Mouse (Mus musculus): ENCODE measurements at regions not wholly inside any gene's neighbourhood (a gene's known extent, or its start where the extent isn't known, plus 50 kb on each side); places are given as distances from the start of the nearest gene placed in this dataset.
"Not testable (repeated sequence)": the region's sequence is repeated elsewhere in the genome, so short reads cannot be mapped to it uniquely, and the experiment has no call there.

DNA sequence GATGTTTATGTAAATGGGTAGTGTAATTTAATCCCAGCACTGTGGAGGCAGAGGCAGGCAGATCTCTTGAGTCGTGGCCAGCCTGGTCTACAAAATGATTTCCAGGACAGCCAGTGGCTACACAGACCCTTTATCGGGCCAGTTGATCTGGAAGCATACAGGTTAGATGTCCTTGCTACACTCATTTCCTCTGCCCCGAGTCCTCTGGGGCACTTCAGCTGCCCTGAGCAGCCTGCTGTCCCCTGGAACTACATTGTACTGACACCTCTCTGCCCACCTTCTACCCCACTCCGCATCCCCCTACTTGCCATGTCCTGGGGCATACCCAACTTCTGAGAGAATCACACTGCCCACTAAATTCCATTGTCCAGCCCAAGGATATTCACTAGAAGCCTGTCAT, 60.6 kb upstream of the Helt start:
- Histone ChIP-seq H3K4me3 (no peak overlapping the region), H3K27ac (no peak overlapping the region)
- TF ChIP-seq CTCF (IDR thresholded peaks at IDR 0.05), result no peak
- intact Hi-C loops (cut with DNase I), result no loop called here
- DNase-seq, result no peak

DNA sequence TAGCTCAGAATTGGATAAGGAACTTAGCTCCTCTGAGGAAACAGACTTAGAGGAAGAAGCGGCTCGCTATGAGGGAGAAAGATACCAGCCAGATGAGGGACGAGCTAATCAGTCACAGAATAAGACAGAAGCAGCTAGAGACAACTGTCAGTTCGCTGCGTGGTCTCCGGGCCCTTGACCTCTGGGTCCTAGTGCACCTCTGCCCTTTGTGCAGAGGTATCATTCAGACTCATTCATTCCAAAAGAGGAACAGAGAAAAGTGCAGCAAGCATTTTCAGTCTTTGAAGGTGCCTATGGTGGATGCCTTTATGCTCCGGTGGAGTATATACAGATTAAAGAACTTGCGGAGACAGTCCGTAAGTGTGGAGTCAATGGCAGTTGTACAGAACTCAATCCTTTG, 63.5 kb upstream of the Helt start:
- H3K4me3 ChIP-seq; DNase-seq; H3K27ac ChIP-seq; intact Hi-C loops (cut with DNase I): not testable (repeated sequence)

DNA sequence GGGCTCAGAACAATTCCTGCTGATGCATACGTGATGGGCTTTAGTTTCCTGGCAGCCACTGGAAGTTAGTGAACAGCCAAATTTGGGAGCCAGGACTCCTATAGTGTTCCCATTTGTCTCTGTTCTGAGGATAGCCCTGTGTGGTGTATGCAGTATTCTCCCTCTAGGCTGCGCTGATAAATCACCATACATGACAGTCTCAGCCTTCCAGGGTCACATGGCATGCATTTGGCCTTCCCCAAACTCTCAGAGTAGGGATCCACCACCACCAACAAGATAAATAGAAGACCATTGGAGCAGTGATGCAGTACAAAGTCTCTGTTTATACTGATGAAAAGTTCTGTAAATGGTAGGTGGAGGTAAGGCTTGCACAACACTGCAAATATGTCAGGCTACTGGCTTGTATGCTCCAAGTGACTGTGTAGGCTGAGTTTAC, 68.4 kb upstream of the Helt start:
- DNase-seq, result no peak
- Histone ChIP-seq H3K27ac (no peak overlapping the region), H3K4me3 (no peak overlapping the region)
- TF ChIP-seq CTCF (IDR thresholded peaks at IDR 0.05), result no peak
- intact Hi-C loops (cut with DNase I), result no loop called here

DNA sequence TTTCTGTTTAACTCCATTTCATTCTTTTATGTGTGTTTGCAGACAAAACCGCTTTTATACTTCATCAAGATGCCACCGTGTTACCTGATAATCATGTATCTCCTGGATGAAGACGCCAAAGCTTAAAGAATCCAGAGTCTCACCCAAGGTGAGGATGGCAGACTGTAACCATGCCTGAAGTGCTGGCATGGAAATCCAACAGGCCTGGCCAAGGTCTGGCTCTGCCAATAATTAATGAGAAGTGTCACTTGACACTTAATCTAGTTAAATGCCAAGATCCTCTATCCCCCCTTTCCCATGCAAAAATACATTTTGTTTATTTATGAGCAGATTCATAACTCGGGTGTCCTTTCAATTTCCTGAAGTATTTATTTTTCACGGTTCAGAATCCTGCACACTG, 71.2 kb upstream of the Helt start:
- no peak overlapping the region for H3K27ac ChIP-seq
- intact Hi-C loops (cut with DNase I), result no loop called here
- no peak for DNase-seq
- no peak overlapping the region for H3K4me3 ChIP-seq
- no peak for TF ChIP-seq CTCF (IDR thresholded peaks at IDR 0.05)

DNA sequence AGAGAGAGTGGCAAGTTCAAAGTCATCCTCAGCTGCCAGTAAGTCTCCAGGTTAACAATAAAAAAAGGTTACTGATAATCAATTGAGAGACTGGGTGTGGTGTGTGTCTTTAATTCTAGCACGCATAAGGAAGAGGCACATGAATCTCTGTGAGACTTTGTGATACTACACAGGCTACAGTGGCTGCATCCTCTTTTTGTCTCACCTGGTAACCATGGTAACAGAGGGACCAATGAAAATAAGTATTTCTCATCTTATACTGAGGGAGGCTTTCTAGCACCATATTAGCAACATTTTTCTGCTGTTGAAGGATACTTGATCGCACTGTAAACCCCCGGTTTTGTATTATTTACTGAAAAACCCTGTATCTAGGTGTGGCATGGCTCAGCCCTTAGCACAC, 72.7 kb upstream of the Helt start:
- H3K4me3 ChIP-seq, result no peak overlapping the region
- no peak for TF ChIP-seq CTCF (IDR thresholded peaks at IDR 0.05)
- intact Hi-C loops (cut with DNase I), result no loop called here

DNA sequence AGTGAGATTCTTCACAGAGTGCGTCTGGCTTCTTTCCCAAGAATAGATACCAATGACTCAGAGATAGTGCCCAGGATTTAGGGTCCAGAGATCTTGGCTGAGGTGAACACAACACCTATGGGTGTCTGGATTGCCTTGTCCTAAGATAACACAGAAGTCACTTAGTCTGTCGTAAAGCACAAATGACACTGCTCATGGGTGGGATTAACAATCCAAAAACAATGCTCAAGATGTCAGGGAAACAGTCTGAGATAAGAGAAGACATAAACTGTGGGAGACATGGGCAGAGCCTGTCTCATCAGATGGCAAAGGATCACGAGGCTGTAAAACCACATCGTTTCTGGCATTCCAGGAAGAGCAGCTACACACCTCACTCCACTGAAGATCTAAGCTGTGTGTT, 79.6 kb upstream of the Helt start:
- intact Hi-C loops (cut with DNase I), result no loop called here
- Histone ChIP-seq H3K4me3 (no peak overlapping the region), H3K27ac (no peak overlapping the region)
- TF ChIP-seq CTCF (IDR thresholded peaks at IDR 0.05), result no peak
- DNase-seq, result no peak

More for the DNA sequence above, 72.7 kb upstream of the Helt start:
- no peak overlapping the region for H3K27ac ChIP-seq
- no peak for DNase-seq

DNA sequence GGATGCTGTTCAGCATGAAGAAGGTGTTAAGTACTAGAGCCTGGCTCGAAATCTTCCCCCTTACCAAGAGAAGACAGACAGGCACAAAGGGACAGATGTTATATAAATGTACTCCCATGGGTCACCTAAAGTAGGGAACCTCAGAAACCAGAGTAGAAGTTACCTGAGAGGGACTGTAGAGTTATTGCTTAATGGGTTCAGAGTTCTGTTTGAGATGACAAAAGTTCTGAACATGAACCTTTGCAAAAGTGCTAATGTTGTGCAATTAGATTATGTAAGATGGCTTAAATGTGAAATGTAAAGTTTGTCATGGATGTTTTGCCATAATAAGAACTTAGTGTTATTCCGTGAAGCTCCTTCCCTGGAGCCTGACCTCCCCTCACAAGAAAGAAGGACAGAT, 81.5 kb upstream of the Helt start:
- TF ChIP-seq CTCF (IDR thresholded peaks at IDR 0.05), result no peak
- intact Hi-C loops (cut with DNase I), result no loop called here
- no peak overlapping the region for H3K27ac ChIP-seq
- no peak for DNase-seq
- H3K4me3 ChIP-seq, result no peak overlapping the region

DNA sequence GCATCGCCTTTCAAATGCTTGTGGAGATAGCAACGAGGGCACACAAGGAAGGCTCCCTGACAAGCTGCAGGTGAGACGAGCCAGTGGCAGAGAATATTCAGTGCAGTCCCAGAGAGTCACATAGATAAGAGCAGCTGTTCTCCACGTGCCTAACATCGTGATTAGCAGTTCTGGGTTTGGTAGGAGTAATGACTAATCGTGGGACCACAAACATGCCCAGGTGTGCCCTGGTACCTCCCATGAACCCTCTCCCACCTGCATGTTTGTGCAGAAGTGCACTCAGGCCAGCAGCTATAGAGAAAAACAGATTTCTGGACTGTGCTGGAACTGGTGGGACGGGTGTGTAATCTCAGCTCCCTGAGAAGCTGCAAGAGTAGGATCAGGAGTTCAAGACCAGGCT, 85.9 kb upstream of the Acsl1 start:
- intact Hi-C loops (cut with DNase I), result no loop called here
- TF ChIP-seq CTCF (IDR thresholded peaks at IDR 0.05), result no peak
- Histone ChIP-seq H3K4me3 (no peak overlapping the region), H3K27ac (no peak overlapping the region)
- DNase-seq, result no peak

DNA sequence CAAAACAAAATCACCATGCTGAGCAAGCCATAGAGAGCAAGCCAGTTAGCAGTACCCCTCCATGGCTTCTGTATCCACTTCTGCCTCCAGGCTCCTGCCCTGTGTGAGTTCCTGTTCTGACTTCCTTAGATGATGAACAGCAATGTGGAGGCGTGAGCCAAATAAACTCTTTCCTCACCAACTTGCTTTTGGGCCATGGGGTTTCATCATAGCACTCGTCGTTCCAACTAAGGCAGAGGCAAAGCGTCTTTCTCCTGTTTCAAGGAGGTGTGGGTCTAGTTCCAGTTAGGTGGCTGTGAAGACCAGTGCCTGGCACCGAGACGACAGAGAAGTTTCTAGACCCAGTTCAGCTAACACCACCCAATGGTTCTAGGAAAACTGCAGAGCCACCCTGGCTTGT, 85.0 kb upstream of the Acsl1 start:
- H3K4me3 ChIP-seq, result no peak overlapping the region
- no peak for TF ChIP-seq CTCF (IDR thresholded peaks at IDR 0.05)
- intact Hi-C loops (cut with DNase I), result no loop called here
- H3K27ac ChIP-seq, result no peak overlapping the region
- no peak for DNase-seq

DNA sequence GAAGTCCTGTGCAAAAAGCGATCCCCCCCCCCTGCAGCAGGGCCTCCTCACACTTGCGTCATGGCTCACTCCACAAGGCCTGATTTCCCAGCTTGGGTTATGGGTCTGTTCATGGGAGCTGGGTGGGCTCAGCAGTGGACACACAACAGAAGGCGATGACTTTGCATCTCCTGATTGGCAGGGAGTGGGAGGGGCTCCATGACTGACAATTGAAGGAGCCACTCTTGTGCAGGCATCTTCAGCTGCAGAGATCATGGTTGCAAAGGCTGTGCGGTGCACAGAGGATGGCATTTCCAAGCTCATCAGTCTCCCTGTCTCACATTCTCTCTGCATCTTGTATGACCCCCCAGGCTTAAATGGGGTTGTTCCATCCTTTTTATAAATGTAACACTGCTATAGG, 84.3 kb upstream of the Acsl1 start:
- no peak for TF ChIP-seq CTCF (IDR thresholded peaks at IDR 0.05)
- intact Hi-C loops (cut with DNase I), result no loop called here
- DNase-seq, result no peak
- H3K4me3 ChIP-seq, result no peak overlapping the region
- H3K27ac ChIP-seq, result no peak overlapping the region

DNA sequence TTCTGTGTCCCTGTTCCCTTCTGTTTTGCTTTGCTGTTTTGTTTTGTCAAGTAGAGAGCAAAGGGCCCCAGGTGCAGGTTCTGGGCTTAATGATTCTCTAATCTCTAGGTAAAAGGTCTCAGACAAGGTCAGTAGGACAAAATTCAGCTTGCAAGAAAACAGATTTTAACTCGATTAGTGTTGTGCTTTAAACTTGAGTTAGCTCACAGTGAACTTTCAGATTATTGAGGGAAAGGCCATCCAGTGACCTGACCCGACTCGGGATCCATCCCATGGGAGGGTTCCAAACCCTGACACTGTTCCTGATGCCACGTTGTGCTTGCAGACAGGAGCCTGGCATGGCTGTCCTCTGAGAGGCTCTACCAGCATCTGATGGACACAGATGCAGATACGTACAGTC, 83.8 kb upstream of the Acsl1 start:
- intact Hi-C loops (cut with DNase I), result no loop called here
- no peak for TF ChIP-seq CTCF (IDR thresholded peaks at IDR 0.05)
- no peak for DNase-seq
- Histone ChIP-seq H3K27ac (no peak overlapping the region), H3K4me3 (no peak overlapping the region)

DNA sequence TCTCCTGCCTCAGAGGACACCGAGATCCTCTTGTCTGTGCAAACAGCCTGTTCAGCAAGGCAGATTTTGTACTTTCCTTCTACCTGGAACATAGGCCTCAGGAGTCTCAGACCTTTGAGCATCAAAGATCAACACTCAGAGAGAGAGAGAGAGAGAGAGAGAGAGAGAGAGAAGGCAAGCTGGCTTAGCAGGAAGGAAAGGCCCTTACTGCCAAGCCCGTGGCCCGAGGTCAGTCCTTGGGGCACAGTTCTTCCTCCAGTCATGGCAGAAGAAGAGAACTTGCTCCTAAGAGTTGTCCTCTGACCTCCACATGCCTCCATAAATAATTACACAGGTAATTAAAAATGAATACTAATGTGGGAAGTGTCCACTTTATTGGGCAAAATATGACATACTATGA, 82.4 kb upstream of the Acsl1 start:
- no peak for DNase-seq
- intact Hi-C loops (cut with DNase I), result no loop called here
- TF ChIP-seq CTCF (IDR thresholded peaks at IDR 0.05), result no peak
- Histone ChIP-seq H3K4me3 (no peak overlapping the region), H3K27ac (no peak overlapping the region)

DNA sequence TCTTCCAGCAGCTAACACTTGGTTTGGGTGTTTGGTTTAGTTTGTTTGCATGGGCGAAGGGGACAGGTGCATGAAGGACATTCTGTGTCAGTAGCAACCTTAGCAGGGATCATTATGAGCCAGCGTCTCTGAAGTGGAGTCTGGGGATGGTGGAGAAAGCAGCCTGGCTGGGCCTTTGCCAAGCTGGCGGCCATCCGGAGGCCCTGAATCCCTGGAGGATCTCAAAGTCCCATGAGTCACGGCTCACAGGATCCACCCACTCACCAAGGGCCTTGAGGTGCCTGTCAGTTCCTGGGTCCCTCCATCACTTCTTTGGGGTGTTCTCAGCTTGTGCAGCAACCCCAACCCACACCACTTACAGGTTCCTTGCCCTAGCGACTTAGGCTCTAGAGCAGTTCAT, 80.4 kb upstream of the Acsl1 start:
- H3K4me3 ChIP-seq, result no peak overlapping the region
- H3K27ac ChIP-seq, result no peak overlapping the region
- TF ChIP-seq CTCF (IDR thresholded peaks at IDR 0.05), result no peak
- DNase-seq, result peak; percentile 46
- intact Hi-C loops (cut with DNase I), result no loop called here

DNA sequence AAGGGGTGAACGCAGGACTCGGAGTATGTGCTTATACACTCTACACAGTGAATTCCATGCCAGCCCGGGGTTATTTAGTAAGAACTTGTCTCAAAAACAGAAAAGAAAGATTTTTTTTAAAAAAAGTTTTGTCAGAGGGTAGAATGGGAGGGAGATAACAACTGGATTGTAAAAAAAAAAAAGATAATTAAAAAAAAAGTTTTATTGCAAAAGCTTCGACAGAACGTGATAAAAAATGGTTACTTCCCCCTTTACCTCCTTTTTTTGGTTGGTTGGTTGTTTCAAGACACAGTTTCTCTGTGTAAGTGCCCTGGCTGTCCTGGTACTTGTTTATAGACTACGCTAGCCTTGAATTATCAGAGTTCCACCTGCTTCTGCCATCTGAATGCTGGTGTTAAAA, 79.2 kb upstream of the Acsl1 start:
- no peak overlapping the region for H3K27ac ChIP-seq
- TF ChIP-seq CTCF (IDR thresholded peaks at IDR 0.05), result no peak
- intact Hi-C loops (cut with DNase I), result no loop called here
- no peak overlapping the region for H3K4me3 ChIP-seq
- no peak for DNase-seq

DNA sequence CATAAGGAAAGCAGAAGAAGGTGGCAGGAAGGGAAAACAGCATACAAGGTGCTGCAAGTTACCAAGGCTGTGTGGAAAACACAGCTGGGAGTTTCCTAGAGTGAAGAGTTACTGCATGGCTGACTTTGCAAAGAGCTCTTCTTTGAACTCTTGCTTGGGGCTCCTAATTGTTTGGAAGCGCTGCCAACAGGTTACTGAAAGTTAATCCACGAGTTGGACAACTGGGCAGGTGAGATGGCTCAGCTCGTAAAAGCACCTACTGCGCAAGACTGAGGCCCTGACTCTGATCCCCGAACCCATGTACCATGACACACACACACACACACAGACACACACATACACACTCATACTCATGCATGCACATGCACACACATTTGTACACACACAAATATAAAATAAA, 77.5 kb upstream of the Acsl1 start:
- Histone ChIP-seq H3K4me3 (no peak overlapping the region), H3K27ac (no peak overlapping the region)
- TF ChIP-seq CTCF (IDR thresholded peaks at IDR 0.05), result no peak
- intact Hi-C loops (cut with DNase I), result no loop called here
- no peak for DNase-seq
